Mouse (Mus musculus): ENCODE results near the gene Ccdc186. TPM values are rescaled to one million over a fixed set of nuclear protein-coding genes. Genes with fewer than 3 reads are reported as not detected.

Gene Ccdc186
- polyA plus RNA-seq, 1 experiment from 2014 or later, result 24.7 TPM

- peak; percentile 45 for ATAC-seq (ENCODE audit: insufficient number of reproducible peaks, insufficient read depth, low FRiP score, low TSS enrichment, low read depth)
- 24% methylated on average over 10 of the region's 10 CpGs for WGBS
Measured at GRCm38 (mm10) chr19:56822448-56822836, 452 bp upstream of the Ccdc186 start.

GRCm38 (mm10) chr19:56821040-56821797 is 771 bp downstream of the Ccdc186 start:
- Histone ChIP-seq H3K36me3 (no peaks in the 10 kb centered on the region), H3K9me3 (no peaks in the 10 kb centered on the region), H3K4me1 (replicated peaks) (peaks cover 34% of the 10 kb centered on the region), H3K27me3 (peaks cover 12% of the 10 kb centered on the region; the same call in 1 of the 2 replicates), H3K9ac (replicated peaks) (peak overlapping the region; percentile 95), H3K27ac (peak overlapping the region; percentile 86), H3K4me3 (replicated peaks) (peak overlapping the region; percentile 98), H3K4me2 (peak overlapping the region; percentile 83)
- ATAC-seq (ENCODE audit: insufficient number of reproducible peaks, insufficient read depth, low FRiP score, low TSS enrichment, low read depth), result no peak
- 7% methylated on average over 22 of the region's 22 CpGs for WGBS

More at GRCm38 (mm10) chr19:56822448-56822836, 452 bp upstream of the Ccdc186 start:
- Histone ChIP-seq H3K36me3 (no peaks in the 10 kb centered on the region), H3K4me3 (replicated peaks) (peak overlapping the region; percentile 98), H3K4me2 (peak overlapping the region; percentile 59), H3K9ac (replicated peaks) (peak overlapping the region; percentile 42), H3K9me3 (no peaks in the 10 kb centered on the region), H3K27ac (no peak overlapping the region), H3K27me3 (peaks cover 24% of the 10 kb centered on the region; the same call in 1 of the 2 replicates), H3K4me1 (replicated peaks) (peaks cover 27% of the 10 kb centered on the region)

- H3K36me3 ChIP-seq, result peaks cover 17% of the 10 kb centered on the region
- WGBS, result 61% methylated on average over 14 of the region's 14 CpGs
- peaks cover under 1% of the 10 kb centered on the region; the same call in 1 of the 2 replicates for H3K27me3 ChIP-seq
- H3K27ac ChIP-seq, result peak overlapping the region; percentile 31; the same call in 1 of the 2 replicates
- peaks cover 34% of the 10 kb centered on the region for H3K4me1 ChIP-seq (replicated peaks)
- no peaks in the 10 kb centered on the region for H3K9me3 ChIP-seq
- no peak for ATAC-seq (ENCODE audit: insufficient number of reproducible peaks, insufficient read depth, low FRiP score, low TSS enrichment, low read depth)
- peak overlapping the region; percentile 8 for H3K4me2 ChIP-seq
- H3K9ac ChIP-seq (replicated peaks), result no peak overlapping the region
- H3K4me3 ChIP-seq (replicated peaks), result no peak overlapping the region
Measured at GRCm38 (mm10) chr19:56817851-56818526, 4.0 kb downstream of the Ccdc186 start.

- Histone ChIP-seq H3K36me3 (peaks cover 49% of the 10 kb centered on the region), H3K27me3 (no peaks in the 10 kb centered on the region), H3K4me3 (replicated peaks) (no peak overlapping the region), H3K4me2 (no peak overlapping the region), H3K9me3 (no peaks in the 10 kb centered on the region), H3K27ac (no peak overlapping the region), H3K4me1 (replicated peaks) (peaks cover 16% of the 10 kb centered on the region), H3K9ac (replicated peaks) (no peak overlapping the region)
- 90% methylated on average over 4 of the region's 4 CpGs for WGBS
- ATAC-seq (ENCODE audit: insufficient number of reproducible peaks, insufficient read depth, low FRiP score, low TSS enrichment, low read depth), result no peak
Measured at GRCm38 (mm10) chr19:56813360-56813759, 8.6 kb downstream of the Ccdc186 start.

- H3K4me1 ChIP-seq (replicated peaks), result no peaks in the 10 kb centered on the region; the same call in 1 of the 2 replicates
- ATAC-seq (ENCODE audit: insufficient number of reproducible peaks, insufficient read depth, low FRiP score, low TSS enrichment, low read depth), result no peak
- no peak overlapping the region for H3K4me2 ChIP-seq
- H3K9me3 ChIP-seq, result no peaks in the 10 kb centered on the region
- no peaks in the 10 kb centered on the region for H3K27me3 ChIP-seq
- peaks cover 65% of the 10 kb centered on the region for H3K36me3 ChIP-seq
- 46% methylated on average over 9 of the region's 9 CpGs for WGBS
- H3K9ac ChIP-seq (replicated peaks), result no peak overlapping the region
- H3K27ac ChIP-seq, result no peak overlapping the region
- no peak overlapping the region for H3K4me3 ChIP-seq (replicated peaks)
Measured at GRCm38 (mm10) chr19:56811590-56811989, 10.4 kb downstream of the Ccdc186 start.

- Histone ChIP-seq H3K9ac (replicated peaks) (no peak overlapping the region), H3K4me1 (replicated peaks) (no peaks in the 10 kb centered on the region; the same call in 1 of the 2 replicates), H3K36me3 (peaks cover 73% of the 10 kb centered on the region)
Measured at GRCm38 (mm10) chr19:56810641-56811146, 11.3 kb downstream of the Ccdc186 start.

DNA sequence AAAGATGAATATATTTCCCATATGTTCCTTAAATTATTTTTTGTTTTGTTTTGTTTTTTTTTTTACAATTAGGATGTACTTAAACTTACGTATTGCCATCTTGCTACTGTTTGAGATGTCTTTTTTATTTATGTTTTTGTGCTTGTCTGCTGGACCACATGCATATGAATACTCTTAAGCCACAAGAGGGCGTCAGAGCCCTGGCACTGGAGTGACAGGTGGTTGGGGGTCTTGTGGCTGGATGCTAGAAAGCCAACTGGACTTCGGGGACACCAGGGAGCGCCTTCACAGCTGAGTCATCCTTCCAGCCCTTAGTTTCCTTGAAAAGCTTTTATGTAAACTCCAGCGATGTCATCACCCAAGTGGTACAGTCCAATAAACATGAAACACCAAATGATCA is 13.2 kb downstream of the Ccdc186 start:
- Histone ChIP-seq H3K4me2 (no peak overlapping the region), H3K27me3 (no peaks in the 10 kb centered on the region), H3K36me3 (peaks cover 83% of the 10 kb centered on the region), H3K4me3 (replicated peaks) (no peak overlapping the region), H3K27ac (no peak overlapping the region), H3K9me3 (no peaks in the 10 kb centered on the region), H3K9ac (replicated peaks) (no peak overlapping the region), H3K4me1 (replicated peaks) (no peaks in the 10 kb centered on the region; the same call in 1 of the 2 replicates)
- WGBS, result 67% methylated on average over 5 of the region's 5 CpGs
- no peak for ATAC-seq (ENCODE audit: insufficient number of reproducible peaks, insufficient read depth, low FRiP score, low TSS enrichment, low read depth)

More at GRCm38 (mm10) chr19:56810641-56811146, 11.3 kb downstream of the Ccdc186 start:
- no peak for ATAC-seq (ENCODE audit: insufficient number of reproducible peaks, insufficient read depth, low FRiP score, low TSS enrichment, low read depth)
- H3K9me3 ChIP-seq, result no peaks in the 10 kb centered on the region
- H3K27me3 ChIP-seq, result no peaks in the 10 kb centered on the region
- H3K4me2 ChIP-seq, result no peak overlapping the region
- H3K4me3 ChIP-seq (replicated peaks), result no peak overlapping the region
- H3K27ac ChIP-seq, result no peak overlapping the region

DNA sequence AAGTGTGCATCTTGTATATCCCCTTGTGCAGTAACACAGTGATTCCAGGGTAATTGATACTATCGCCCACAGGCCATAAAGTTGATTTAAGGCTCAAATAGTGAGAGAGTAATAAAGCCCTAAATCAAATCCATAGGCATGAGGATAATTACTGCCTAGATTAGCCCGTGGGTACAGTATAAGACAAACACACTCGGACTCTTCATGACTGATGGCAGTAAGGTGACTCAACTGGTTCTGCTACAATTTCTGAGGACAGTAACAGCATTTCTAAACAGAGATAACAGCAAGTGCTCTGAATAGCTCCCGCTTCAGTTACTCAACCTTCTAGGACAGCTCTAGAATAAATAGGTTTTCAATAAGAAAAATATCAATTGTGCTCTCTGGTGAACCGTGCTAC is 14.9 kb downstream of the Ccdc186 start:
- no peak for ATAC-seq (ENCODE audit: insufficient number of reproducible peaks, insufficient read depth, low FRiP score, low TSS enrichment, low read depth)
- 52% methylated on average over 5 of the region's 5 CpGs for WGBS
- no peaks in the 10 kb centered on the region for H3K27me3 ChIP-seq
- no peak overlapping the region for H3K4me3 ChIP-seq (replicated peaks)
- H3K9me3 ChIP-seq, result no peaks in the 10 kb centered on the region
- peaks cover 83% of the 10 kb centered on the region for H3K36me3 ChIP-seq
- no peak overlapping the region for H3K27ac ChIP-seq
- no peaks in the 10 kb centered on the region; the same call in 1 of the 2 replicates for H3K4me1 ChIP-seq (replicated peaks)
- H3K4me2 ChIP-seq, result no peak overlapping the region
- no peak overlapping the region for H3K9ac ChIP-seq (replicated peaks)

DNA sequence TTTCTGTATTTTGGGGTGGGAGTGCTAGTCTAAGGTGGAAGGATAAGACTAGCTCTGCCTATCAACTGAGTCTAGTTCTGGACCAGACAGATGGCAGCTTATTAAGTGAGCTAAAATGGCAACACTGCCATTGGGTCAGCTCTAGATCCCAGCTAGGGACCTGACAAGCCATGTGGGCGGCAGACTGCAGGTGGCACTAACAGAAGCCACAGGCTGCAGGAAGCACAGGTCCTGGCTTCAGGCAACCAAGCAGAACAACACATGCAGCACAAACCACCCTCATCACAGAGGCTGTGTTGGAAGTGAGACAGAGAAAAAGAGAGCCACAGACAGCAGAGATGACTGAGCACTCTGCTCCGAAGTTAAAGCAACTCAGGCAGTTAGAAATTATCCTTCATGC is 16.6 kb downstream of the Ccdc186 start:
- WGBS, result 91% methylated on average over 2 of the region's 2 CpGs
- no peak for ATAC-seq (ENCODE audit: insufficient number of reproducible peaks, insufficient read depth, low FRiP score, low TSS enrichment, low read depth)
- no peak overlapping the region for H3K4me2 ChIP-seq
- no peaks in the 10 kb centered on the region for H3K9me3 ChIP-seq
- H3K27ac ChIP-seq, result no peak overlapping the region
- H3K4me3 ChIP-seq (replicated peaks), result no peak overlapping the region
- no peaks in the 10 kb centered on the region for H3K4me1 ChIP-seq (replicated peaks)
- peaks cover 93% of the 10 kb centered on the region for H3K36me3 ChIP-seq
- no peaks in the 10 kb centered on the region for H3K27me3 ChIP-seq
- H3K9ac ChIP-seq (replicated peaks), result no peak overlapping the region

DNA sequence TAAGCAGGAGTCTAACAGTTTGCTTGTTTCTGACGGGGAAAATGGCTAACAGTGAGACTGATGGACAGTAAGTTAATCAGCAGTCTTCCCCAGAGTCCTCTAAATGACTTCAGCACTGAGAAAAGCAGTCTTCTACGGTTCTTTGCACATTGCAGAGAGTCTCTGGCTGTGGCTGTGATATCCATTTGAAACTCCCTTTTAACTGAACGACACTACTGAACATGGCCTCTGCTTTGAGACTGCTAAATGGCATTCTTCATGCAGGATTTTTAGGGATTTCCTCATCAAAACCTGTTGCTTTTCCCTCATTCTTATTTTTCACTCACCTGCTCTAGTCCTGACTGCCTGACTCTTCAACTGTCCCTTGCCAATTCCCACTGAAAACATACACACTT is 19.6 kb downstream of the Ccdc186 start:
- H3K27me3 ChIP-seq, result no peaks in the 10 kb centered on the region
- H3K4me2 ChIP-seq, result no peak overlapping the region
- peaks cover 95% of the 10 kb centered on the region for H3K36me3 ChIP-seq
- H3K4me3 ChIP-seq (replicated peaks), result no peak overlapping the region
- no peak overlapping the region for H3K9ac ChIP-seq (replicated peaks)
- 83% methylated on average over 3 of the region's 3 CpGs for WGBS
- H3K27ac ChIP-seq, result no peak overlapping the region
- H3K4me1 ChIP-seq (replicated peaks), result no peaks in the 10 kb centered on the region
- H3K9me3 ChIP-seq, result no peaks in the 10 kb centered on the region
- no peak for ATAC-seq (ENCODE audit: insufficient number of reproducible peaks, insufficient read depth, low FRiP score, low TSS enrichment, low read depth)

- peaks cover 93% of the 10 kb centered on the region for H3K36me3 ChIP-seq
- H3K4me3 ChIP-seq (replicated peaks), result no peak overlapping the region
- no peaks in the 10 kb centered on the region for H3K9me3 ChIP-seq
- H3K4me2 ChIP-seq, result no peak overlapping the region
- no peak overlapping the region for H3K27ac ChIP-seq
- no peaks in the 10 kb centered on the region for H3K4me1 ChIP-seq (replicated peaks)
- H3K27me3 ChIP-seq, result no peaks in the 10 kb centered on the region
- no peak overlapping the region for H3K9ac ChIP-seq (replicated peaks)
- 91% methylated on average over 10 of the region's 10 CpGs for WGBS
- ATAC-seq (ENCODE audit: insufficient number of reproducible peaks, insufficient read depth, low FRiP score, low TSS enrichment, low read depth), result no peak
Measured at GRCm38 (mm10) chr19:56801656-56802351, 20.2 kb downstream of the Ccdc186 start.

Data from limb, embryonic 12.5 days (tissue).